Comparison of ENCODE assay signal across 8 mouse cellular contexts in the genomic region with DNA sequence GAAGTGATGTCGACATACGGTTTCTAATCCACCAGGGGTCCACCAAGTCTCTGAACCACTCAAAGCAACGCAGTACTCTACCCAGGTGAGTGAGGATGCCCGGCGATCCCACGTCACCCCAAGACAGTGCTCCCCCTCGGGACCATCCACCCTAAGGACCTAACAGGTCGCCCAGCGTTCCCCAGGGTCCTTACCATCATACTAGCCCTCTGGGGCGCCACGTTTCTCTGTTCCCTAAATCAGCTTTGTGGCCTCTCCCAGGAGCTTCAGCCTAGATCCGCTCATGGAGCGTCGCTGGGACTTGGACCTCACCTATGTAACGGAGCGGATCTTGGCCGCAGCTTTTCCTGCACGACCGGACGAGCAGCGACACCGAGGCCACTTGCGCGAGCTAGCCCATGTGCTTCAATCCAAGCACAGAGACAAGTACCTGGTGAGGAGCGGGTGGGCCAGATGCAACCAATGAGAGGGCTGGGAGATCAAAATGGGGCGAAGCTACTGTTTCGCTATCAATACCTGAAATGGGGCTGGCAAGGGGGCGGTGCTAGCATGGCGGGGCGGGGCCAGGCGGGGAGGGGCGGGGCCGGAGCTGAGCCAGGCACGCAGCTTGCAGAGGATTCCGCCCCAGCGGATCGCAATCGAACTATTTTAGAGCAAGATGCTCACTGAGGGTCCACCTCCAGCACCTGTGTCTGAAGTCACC. TPM values are rescaled to one million over a fixed set of nuclear protein-coding genes. Genes with fewer than 3 reads are reported as not detected.
A peak's percentile ranks its signal among the peaks of the same experiment; 100 is the strongest.
DNase-seq lines count a peak whose midpoint lies in the region; ATAC-seq lines count a peak whose summit lies in the region.

No protein-coding gene starts in this region.

- no peak for ATAC-seq in erythroblast, adult 5-6 weeks (replicated peaks; ENCODE audit: low FRiP score, poor library complexity, severe bottlenecking)
- peak; percentile 22 for ATAC-seq in hindbrain, embryonic 16.5 days
- no peak for ATAC-seq in granulocyte monocyte progenitor cell, adult 5-6 weeks (replicated peaks; ENCODE audit: poor library complexity, severe bottlenecking)
- no peak for ATAC-seq in erythroid progenitor cell, adult 5-6 weeks (replicated peaks; ENCODE audit: low FRiP score, poor library complexity, severe bottlenecking)

- 9% methylated on average over 38 of the region's 38 CpGs for WGBS in embryonic facial prominence, embryonic 10.5 days
- WGBS in hindbrain, embryonic 16.5 days = 6% methylated on average over 38 of the region's 38 CpGs
- 6% methylated on average over 38 of the region's 38 CpGs for WGBS in midbrain, embryonic 10.5 days

- peak overlapping the region; percentile 74 for H3K4me2 ChIP-seq in hindbrain, embryonic 16.5 days (ENCODE audit: low read length)

- H3K9ac ChIP-seq in hindbrain, embryonic 16.5 days (ENCODE audit: low read depth, low read length) = peak overlapping the region; percentile 58

- peaks cover 3% of the 10 kb centered on the region; the same call in 1 of the 2 replicates for H3K36me3 ChIP-seq in erythroblast, embryonic 14.5 days (ENCODE audit: control insufficient read depth)
- H3K36me3 ChIP-seq in embryonic facial prominence, embryonic 10.5 days (replicated peaks) = peaks cover 49% of the 10 kb centered on the region
- no peaks in the 10 kb centered on the region for H3K36me3 ChIP-seq in hindbrain, embryonic 16.5 days (ENCODE audit: control insufficient read depth, insufficient read depth, low read length)
- 0 out of 2 replicates have a peak, but pooled peaks cover 2% of the 10 kb centered on the region for H3K36me3 ChIP-seq in midbrain, embryonic 10.5 days

- no peak overlapping the region; the same call in 1 of the 2 replicates for H3K27ac ChIP-seq in embryonic facial prominence, embryonic 10.5 days (replicated peaks)
- no peak overlapping the region for H3K27ac ChIP-seq in hindbrain, embryonic 16.5 days (ENCODE audit: low read depth, low read length)
- no peak overlapping the region for H3K27ac ChIP-seq in midbrain, embryonic 10.5 days (replicated peaks)

- peak; percentile 63 for DNase-seq in CD4-positive helper T cell, adult 2 months (ENCODE audit: low read depth, low spot score)
- peak; percentile 71 for DNase-seq in embryonic facial prominence, embryonic 10.5 days (ENCODE audit: low spot score)
- DNase-seq in midbrain, embryonic 10.5 days (ENCODE audit: low spot score) = peak; percentile 53

- peak overlapping the region; percentile 50 for H3K4me3 ChIP-seq in erythroblast, embryonic 14.5 days (replicated peaks)
- peak overlapping the region; percentile 55 for H3K4me3 ChIP-seq in embryonic facial prominence, embryonic 10.5 days
- H3K4me3 ChIP-seq in hindbrain, embryonic 16.5 days (ENCODE audit: low read length) = peak overlapping the region; percentile 42
- peak overlapping the region; percentile 52 for H3K4me3 ChIP-seq in midbrain, embryonic 10.5 days

- H3K27me3 ChIP-seq in erythroblast, embryonic 14.5 days (ENCODE audit: control insufficient read depth) = peaks cover 61% of the 10 kb centered on the region
- peaks cover 59% of the 10 kb centered on the region for H3K27me3 ChIP-seq in embryonic facial prominence, embryonic 10.5 days (replicated peaks; ENCODE audit: low read depth, poor library complexity, severe bottlenecking)
- peaks cover 14% of the 10 kb centered on the region for H3K27me3 ChIP-seq in hindbrain, embryonic 16.5 days (replicated peaks; ENCODE audit: control insufficient read depth, insufficient read depth, low read length)
- H3K27me3 ChIP-seq in midbrain, embryonic 10.5 days (ENCODE audit: low read depth, poor library complexity, severe bottlenecking) = peaks cover 63% of the 10 kb centered on the region

- H3K4me1 ChIP-seq in erythroblast, embryonic 14.5 days (ENCODE audit: control insufficient read depth) = peaks cover 26% of the 10 kb centered on the region
- peaks cover 84% of the 10 kb centered on the region for H3K4me1 ChIP-seq in embryonic facial prominence, embryonic 10.5 days
- peaks cover 46% of the 10 kb centered on the region for H3K4me1 ChIP-seq in hindbrain, embryonic 16.5 days (ENCODE audit: control insufficient read depth, insufficient read depth, low read depth, low read length)
- peaks cover 63% of the 10 kb centered on the region for H3K4me1 ChIP-seq in midbrain, embryonic 10.5 days

- H3K9me3 ChIP-seq in erythroblast, embryonic 14.5 days (ENCODE audit: control insufficient read depth, low read length) = no peaks in the 10 kb centered on the region
- H3K9me3 ChIP-seq in embryonic facial prominence, embryonic 10.5 days = no peaks in the 10 kb centered on the region
- no peaks in the 10 kb centered on the region for H3K9me3 ChIP-seq in hindbrain, embryonic 16.5 days (ENCODE audit: control insufficient read depth, low read length)
- no peaks in the 10 kb centered on the region for H3K9me3 ChIP-seq in midbrain, embryonic 10.5 days (replicated peaks)

RNA-seq across cellular contexts. Expression of gene Tns2, which starts 6.7 kb away (rescaled TPM):
- polyA plus RNA-seq in erythroblast, embryonic 14.5 days (2012) = 0.04 and 0.05 TPM in 2 replicates
- not detected in 2 replicates for total RNA-seq in erythroblast, adult 5-6 weeks (2015; ENCODE audit: low replicate concordance)
- not detected in 2 replicates for total RNA-seq in erythroblast, adult 5-6 weeks (2017; ENCODE audit: low replicate concordance)
- 12.3 and 14.9 TPM in 2 replicates for polyA plus RNA-seq in embryonic facial prominence, embryonic 10.5 days (2016; fragmentation: Nextera tagmentation; extraction: Ambion mirVana)
- polyA plus RNA-seq in hindbrain, embryonic 16.5 days (2015; fragmentation: Nextera tagmentation; extraction: Ambion mirVana) = 8.7 and 14.9 TPM in 2 replicates
- polyA plus RNA-seq in midbrain, embryonic 10.5 days (2016; fragmentation: Nextera tagmentation; extraction: Ambion mirVana) = 8.9 and 9.4 TPM in 2 replicates
- total RNA-seq in granulocyte monocyte progenitor cell, adult 5-6 weeks (2014; fragmentation: Nextera tagmentation) = 0.17 TPM in 1 of 2 replicates, not detected in the other
- total RNA-seq in granulocyte monocyte progenitor cell, adult 5-6 weeks (2017) = not detected in 2 replicates
- total RNA-seq in erythroid progenitor cell, adult 5-6 weeks (2015; ENCODE audit: low replicate concordance) = 0.36 TPM in 1 of 2 replicates, not detected in the other
- total RNA-seq in erythroid progenitor cell, adult 5-6 weeks (2017; ENCODE audit: low replicate concordance) = not detected in 2 replicates

RNA-seq across cellular contexts. Expression of gene Spryd3, which starts 29.1 kb away (rescaled TPM):
- polyA plus RNA-seq in erythroblast, embryonic 14.5 days (2012) = 1.1 and 1.4 TPM in 2 replicates
- total RNA-seq in erythroblast, adult 5-6 weeks (2015; ENCODE audit: low replicate concordance) = 3.8 TPM in 1 of 2 replicates, not detected in the other
- 2.1 and 4.7 TPM in 2 replicates for total RNA-seq in erythroblast, adult 5-6 weeks (2017; ENCODE audit: low replicate concordance)
- 12.7 and 13.2 TPM in 2 replicates for polyA plus RNA-seq in embryonic facial prominence, embryonic 10.5 days (2016; fragmentation: Nextera tagmentation; extraction: Ambion mirVana)
- 105 and 108 TPM in 2 replicates for polyA plus RNA-seq in hindbrain, embryonic 16.5 days (2015; fragmentation: Nextera tagmentation; extraction: Ambion mirVana)
- polyA plus RNA-seq in midbrain, embryonic 10.5 days (2016; fragmentation: Nextera tagmentation; extraction: Ambion mirVana) = 13.7 and 15.5 TPM in 2 replicates
- 10.9 and 12.6 TPM in 2 replicates for total RNA-seq in granulocyte monocyte progenitor cell, adult 5-6 weeks (2014; fragmentation: Nextera tagmentation)
- 13.2 and 24.2 TPM in 2 replicates for total RNA-seq in granulocyte monocyte progenitor cell, adult 5-6 weeks (2017)
- total RNA-seq in erythroid progenitor cell, adult 5-6 weeks (2015; ENCODE audit: low replicate concordance) = 2.5 and 5.4 TPM in 2 replicates
- total RNA-seq in erythroid progenitor cell, adult 5-6 weeks (2017; ENCODE audit: low replicate concordance) = 2.3 and 16.0 TPM in 2 replicates

RNA-seq across cellular contexts. Expression of gene Eif4b, which starts 33.3 kb away (rescaled TPM):
- polyA plus RNA-seq in erythroblast, embryonic 14.5 days (2012) = 8.2 and 8.3 TPM in 2 replicates
- 35.4 and 35.9 TPM in 2 replicates for total RNA-seq in erythroblast, adult 5-6 weeks (2015; ENCODE audit: low replicate concordance)
- total RNA-seq in erythroblast, adult 5-6 weeks (2017; ENCODE audit: low replicate concordance) = 58.0 and 81.1 TPM in 2 replicates
- 133 and 136 TPM in 2 replicates for polyA plus RNA-seq in embryonic facial prominence, embryonic 10.5 days (2016; fragmentation: Nextera tagmentation; extraction: Ambion mirVana)
- 76.0 and 84.8 TPM in 2 replicates for polyA plus RNA-seq in hindbrain, embryonic 16.5 days (2015; fragmentation: Nextera tagmentation; extraction: Ambion mirVana)
- polyA plus RNA-seq in midbrain, embryonic 10.5 days (2016; fragmentation: Nextera tagmentation; extraction: Ambion mirVana) = 113 and 125 TPM in 2 replicates
- 244 and 264 TPM in 2 replicates for total RNA-seq in granulocyte monocyte progenitor cell, adult 5-6 weeks (2014; fragmentation: Nextera tagmentation)
- 450 TPM in 2 replicates for total RNA-seq in granulocyte monocyte progenitor cell, adult 5-6 weeks (2017)
- 34.2 and 49.9 TPM in 2 replicates for total RNA-seq in erythroid progenitor cell, adult 5-6 weeks (2015; ENCODE audit: low replicate concordance)
- total RNA-seq in erythroid progenitor cell, adult 5-6 weeks (2017; ENCODE audit: low replicate concordance) = 89.8 and 92.8 TPM in 2 replicates

RNA-seq across cellular contexts. Expression of gene Igfbp6, which starts 37.3 kb away (rescaled TPM):
- polyA plus RNA-seq in erythroblast, embryonic 14.5 days (2012) = 0.05 TPM in 1 of 2 replicates, not detected in the other
- 1.5 TPM in 1 of 2 replicates, not detected in the other for total RNA-seq in erythroblast, adult 5-6 weeks (2015; ENCODE audit: low replicate concordance)
- total RNA-seq in erythroblast, adult 5-6 weeks (2017; ENCODE audit: low replicate concordance) = not detected in 2 replicates
- polyA plus RNA-seq in embryonic facial prominence, embryonic 10.5 days (2016; fragmentation: Nextera tagmentation; extraction: Ambion mirVana) = 0.26 and 0.36 TPM in 2 replicates
- polyA plus RNA-seq in hindbrain, embryonic 16.5 days (2015; fragmentation: Nextera tagmentation; extraction: Ambion mirVana) = 3.9 and 4.4 TPM in 2 replicates
- polyA plus RNA-seq in midbrain, embryonic 10.5 days (2016; fragmentation: Nextera tagmentation; extraction: Ambion mirVana) = 0.32 and 0.38 TPM in 2 replicates
- total RNA-seq in granulocyte monocyte progenitor cell, adult 5-6 weeks (2014; fragmentation: Nextera tagmentation) = not detected in 2 replicates
- total RNA-seq in granulocyte monocyte progenitor cell, adult 5-6 weeks (2017) = not detected in 2 replicates
- total RNA-seq in erythroid progenitor cell, adult 5-6 weeks (2015; ENCODE audit: low replicate concordance) = not detected in 2 replicates
- total RNA-seq in erythroid progenitor cell, adult 5-6 weeks (2017; ENCODE audit: low replicate concordance) = not detected in 2 replicates

RNA-seq across cellular contexts. Expression of gene Soat2, which starts 43.4 kb away (rescaled TPM):
- 0.12 and 0.18 TPM in 2 replicates for polyA plus RNA-seq in erythroblast, embryonic 14.5 days (2012)
- total RNA-seq in erythroblast, adult 5-6 weeks (2015; ENCODE audit: low replicate concordance) = 1.0 TPM in 1 of 2 replicates, not detected in the other
- total RNA-seq in erythroblast, adult 5-6 weeks (2017; ENCODE audit: low replicate concordance) = 1.5 and 1.8 TPM in 2 replicates
- 0.09 and 0.18 TPM in 2 replicates for polyA plus RNA-seq in embryonic facial prominence, embryonic 10.5 days (2016; fragmentation: Nextera tagmentation; extraction: Ambion mirVana)
- not detected in 2 replicates for polyA plus RNA-seq in hindbrain, embryonic 16.5 days (2015; fragmentation: Nextera tagmentation; extraction: Ambion mirVana)
- polyA plus RNA-seq in midbrain, embryonic 10.5 days (2016; fragmentation: Nextera tagmentation; extraction: Ambion mirVana) = 0.14 and 0.20 TPM in 2 replicates
- total RNA-seq in granulocyte monocyte progenitor cell, adult 5-6 weeks (2014; fragmentation: Nextera tagmentation) = 0.85 and 0.97 TPM in 2 replicates
- 0.15 and 0.56 TPM in 2 replicates for total RNA-seq in granulocyte monocyte progenitor cell, adult 5-6 weeks (2017)
- 1.1 and 5.0 TPM in 2 replicates for total RNA-seq in erythroid progenitor cell, adult 5-6 weeks (2015; ENCODE audit: low replicate concordance)
- 1.0 and 1.7 TPM in 2 replicates for total RNA-seq in erythroid progenitor cell, adult 5-6 weeks (2017; ENCODE audit: low replicate concordance)
